Mouse (Mus musculus): ENCODE measurements around the gene Eif4enif1.

- no peak for TF ChIP-seq GATA1 (IDR thresholded peaks at IDR 0.05; ENCODE audit: borderline replicate concordance, low read length)
- TF ChIP-seq FLI1 (IDR thresholded peaks at IDR 0.05; ENCODE audit: low read length), result no peak
Observed at GRCm38 (mm10) chr11:3289302-3289802, 87.2 kb downstream of the Eif4enif1 start.
